Mouse (Mus musculus) limb, embryonic 14.5 days (tissue): ENCODE measurements around the gene Bpifa1. TPM values are rescaled to one million over a fixed set of nuclear protein-coding genes. Genes with fewer than 3 reads are reported as not detected.

Experiments used
- ATAC-seq: fragments of 200-750 bp; cut with Nextera tagmentation; 2 replicates; pipeline ENCODE4 v1.8.0; 2017; ENCODE audit warnings: low read depth, moderate number of reproducible peaks, moderate TSS enrichment; ENCODE audit not compliant: low FRiP score
- DNase-seq: peaks from one replicate; pipeline ENCODE4 v3.0.0-alpha.2; 2015; ENCODE audit warnings: low spot score
- H3K27ac ChIP-seq: fragments of 300-500 bp; sonication (generic); replicated peaks from 2 replicates; pipeline ENCODE4 v1.5.1; 2014; ENCODE audit warnings: low read depth, mild to moderate bottlenecking, low read length, moderate library complexity, mixed read lengths
- H3K27me3 ChIP-seq: fragments of 300-500 bp; sonication (generic); 2 replicates; pipeline ENCODE4 v1.6.1; 2014; ENCODE audit warnings: low read length, mixed read lengths; ENCODE audit not compliant: control insufficient read depth, insufficient read depth
- H3K36me3 ChIP-seq: fragments of 300-500 bp; sonication (generic); 2 replicates; pipeline ENCODE4 v1.6.1; 2014; ENCODE audit warnings: mild to moderate bottlenecking, low read length, moderate library complexity, mixed read lengths; ENCODE audit not compliant: control insufficient read depth, insufficient read depth
- H3K4me1 ChIP-seq: fragments of 300-500 bp; sonication (generic); 2 replicates; pipeline ENCODE4 v1.6.1; 2014; ENCODE audit warnings: antibody characterized with exemption, low read length, mixed read lengths; ENCODE audit not compliant: control insufficient read depth, insufficient read depth
- H3K4me2 ChIP-seq: fragments of 300-500 bp; sonication (generic); replicated peaks from 2 replicates; pipeline ENCODE4 v1.6.1; 2014; ENCODE audit warnings: low read depth, mild to moderate bottlenecking, low read length, moderate library complexity; ENCODE audit not compliant: severe bottlenecking
- H3K4me3 ChIP-seq: fragments of 300-500 bp; sonication (generic); replicated peaks from 2 replicates; pipeline ENCODE4 v1.5.1; 2014; ENCODE audit warnings: low read length
- H3K9ac ChIP-seq: fragments of 300-500 bp; sonication (generic); 2 replicates; pipeline ENCODE4 v1.6.1; 2014; ENCODE audit warnings: mild to moderate bottlenecking, low read depth, low read length, moderate library complexity; ENCODE audit not compliant: severe bottlenecking
- H3K9me3 ChIP-seq: fragments of 300-500 bp; sonication (generic); 2 replicates; pipeline ENCODE4 v1.6.1; 2016; ENCODE audit warnings: low read length; ENCODE audit not compliant: control insufficient read depth
- POLR2A ChIP-seq: fragments of 200-500 bp; IDR thresholded peaks from 2 replicates; pipeline ENCODE4 v1.8.0; 2012; ENCODE audit warnings: inconsistent platforms, mild to moderate bottlenecking, moderate library complexity, borderline replicate concordance; ENCODE audit not compliant: insufficient read depth, insufficient read length; ENCODE audit errors: extremely low read depth
- WGBS: fragments of 180-500 bp; shearing (Covaris S2); extraction: QIAGEN DNeasy Blood & Tissue Kit; methylation state at CpG from one replicate; pipeline ENCODE4 v1.1.7; 2014; 5-methylcytosine and 5-hydroxymethylcytosine counted together
- polyA plus RNA-seq, 2 experiments: library from polyadenylated mRNA; depleted of rRNA in 1 of 2; stranded (reverse) in 1 of 2; unstranded in 1 of 2; fragments of >200 nt; fragmentation: Nextera tagmentation in 1 of 2; extraction: Ambion mirVana in 1 of 2; gene quantifications; 2 replicates each; pipeline versions ENCODE4 v1.2.1 to v1.2.3; 2012 to 2014

Bpifa1 gene
- polyA plus RNA-seq, 2 experiments = 0.09 TPM; not detected in 1

DNA sequence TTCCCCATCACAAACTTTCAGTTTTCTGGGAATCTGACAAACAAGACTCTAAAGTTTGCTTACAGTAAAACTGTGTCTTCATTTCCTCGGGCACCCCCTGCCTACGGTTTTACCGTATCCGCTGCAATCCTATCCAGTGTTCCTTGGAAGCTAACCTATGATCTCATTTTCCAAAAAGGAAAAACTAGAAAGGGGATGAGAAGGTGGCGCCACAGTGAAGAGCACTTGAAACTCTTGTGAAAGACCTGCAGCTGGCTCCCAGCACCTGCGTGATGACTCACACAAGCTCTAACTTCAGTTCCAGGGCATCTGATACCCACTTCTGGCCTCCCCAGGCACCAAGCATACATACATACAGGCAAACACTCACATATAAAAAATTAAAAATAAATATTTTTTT lies 42.6 kb downstream of the Bpifa1 start:
- Histone ChIP-seq H3K4me3 (no peak overlapping the region), H3K4me2 (no peak overlapping the region), H3K9ac (no peak overlapping the region), H3K9me3 (no peaks in the 10 kb centered on the region), H3K27ac (no peak overlapping the region), H3K36me3 (no peaks in the 10 kb centered on the region), H3K27me3 (no peaks in the 10 kb centered on the region), H3K4me1 (no peaks in the 10 kb centered on the region)
- ATAC-seq (no peak), DNase-seq (no peak)
- no peak for TF ChIP-seq POLR2A
- 81% methylated on average over 6 of the region's 6 CpGs for WGBS

DNA sequence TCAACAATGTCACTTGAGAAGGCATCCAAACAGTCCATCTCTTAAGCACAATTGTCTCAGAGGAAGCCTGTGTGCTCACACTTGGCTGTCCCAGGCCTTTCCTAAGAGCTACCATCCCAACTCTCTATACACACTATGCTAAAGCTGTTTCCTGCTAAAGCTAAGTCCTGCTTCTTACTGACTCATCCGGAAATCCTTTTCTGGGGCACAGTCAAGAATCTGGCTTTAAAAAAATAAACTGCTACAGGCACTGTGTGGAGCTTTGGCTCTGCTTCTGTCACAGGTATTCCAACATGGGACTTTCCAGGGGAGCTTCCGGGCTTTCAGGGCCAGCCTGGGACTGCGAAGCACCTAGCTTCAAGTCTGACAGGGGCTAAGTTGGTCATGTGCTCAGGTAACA lies 43.1 kb downstream of the Bpifa1 start:
- WGBS = 84% methylated on average over 3 of the region's 3 CpGs
- Histone ChIP-seq H3K27ac (no peak overlapping the region), H3K4me1 (no peaks in the 10 kb centered on the region), H3K9me3 (no peaks in the 10 kb centered on the region), H3K4me2 (no peak overlapping the region), H3K4me3 (no peak overlapping the region), H3K36me3 (no peaks in the 10 kb centered on the region), H3K9ac (no peak overlapping the region), H3K27me3 (no peaks in the 10 kb centered on the region)
- no peak for TF ChIP-seq POLR2A
- ATAC-seq = no peak
- DNase-seq = no peak

DNA sequence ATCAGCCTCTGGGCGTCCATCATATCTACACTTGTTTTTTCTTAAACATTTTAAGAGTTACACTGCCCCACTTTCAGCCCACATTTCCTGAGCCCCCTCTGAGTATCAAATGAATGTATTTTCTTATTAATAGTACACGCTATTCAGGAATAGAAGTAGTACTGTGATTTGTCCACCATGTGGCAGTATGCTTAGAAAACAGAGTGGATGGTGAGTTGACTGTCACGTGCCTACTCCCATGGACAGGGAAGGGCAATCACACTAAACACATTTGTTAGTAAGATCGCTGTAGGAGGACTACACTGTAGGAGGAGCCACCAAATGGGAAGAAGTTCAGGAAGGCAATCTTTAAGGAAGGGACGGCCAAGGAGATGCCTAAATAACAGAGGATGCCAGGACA lies 44.8 kb downstream of the Bpifa1 start:
- Histone ChIP-seq H3K4me1 (no peaks in the 10 kb centered on the region), H3K9me3 (no peaks in the 10 kb centered on the region), H3K4me2 (no peak overlapping the region), H3K4me3 (no peak overlapping the region), H3K27ac (no peak overlapping the region), H3K9ac (no peak overlapping the region), H3K36me3 (no peaks in the 10 kb centered on the region), H3K27me3 (no peaks in the 10 kb centered on the region)
- ATAC-seq (no peak), DNase-seq (no peak)
- no peak for TF ChIP-seq POLR2A
- 41% methylated on average over 5 of the region's 5 CpGs for WGBS

DNA sequence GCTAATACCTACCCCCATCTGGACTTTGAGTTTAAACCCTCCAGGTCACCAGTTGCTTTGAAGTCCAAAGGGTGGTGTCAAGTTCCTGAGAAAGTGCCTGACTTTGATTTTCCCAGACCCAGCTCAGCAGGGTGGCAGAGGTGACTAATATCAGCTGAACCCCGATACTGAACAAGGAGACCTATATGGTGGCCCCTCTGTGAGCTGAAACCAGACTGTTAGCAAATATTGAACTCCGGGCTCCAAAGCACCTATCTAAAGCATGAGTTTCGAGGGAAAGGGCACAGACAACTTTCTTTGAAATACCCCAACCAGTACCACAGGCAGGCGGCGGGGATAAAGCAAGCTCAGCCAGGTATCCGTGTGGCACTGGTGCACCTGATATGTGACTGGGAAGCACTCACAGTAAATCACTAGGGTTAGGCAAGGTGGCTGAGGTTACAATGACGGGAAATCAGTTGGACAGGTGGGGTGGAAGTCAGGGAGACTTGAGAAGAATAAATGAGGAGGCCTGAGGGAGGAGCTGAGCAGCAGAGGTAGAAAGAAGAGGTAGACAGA lies 47.3 kb downstream of the Bpifa1 start:
- Histone ChIP-seq H3K9ac (no peak overlapping the region), H3K9me3 (no peaks in the 10 kb centered on the region), H3K27me3 (no peaks in the 10 kb centered on the region), H3K4me2 (no peak overlapping the region), H3K4me3 (no peak overlapping the region), H3K36me3 (no peaks in the 10 kb centered on the region), H3K4me1 (no peaks in the 10 kb centered on the region), H3K27ac (no peak overlapping the region)
- DNase-seq (no peak), ATAC-seq (no peak)
- 65% methylated on average over 7 of the region's 7 CpGs for WGBS
- TF ChIP-seq POLR2A = no peak

DNA sequence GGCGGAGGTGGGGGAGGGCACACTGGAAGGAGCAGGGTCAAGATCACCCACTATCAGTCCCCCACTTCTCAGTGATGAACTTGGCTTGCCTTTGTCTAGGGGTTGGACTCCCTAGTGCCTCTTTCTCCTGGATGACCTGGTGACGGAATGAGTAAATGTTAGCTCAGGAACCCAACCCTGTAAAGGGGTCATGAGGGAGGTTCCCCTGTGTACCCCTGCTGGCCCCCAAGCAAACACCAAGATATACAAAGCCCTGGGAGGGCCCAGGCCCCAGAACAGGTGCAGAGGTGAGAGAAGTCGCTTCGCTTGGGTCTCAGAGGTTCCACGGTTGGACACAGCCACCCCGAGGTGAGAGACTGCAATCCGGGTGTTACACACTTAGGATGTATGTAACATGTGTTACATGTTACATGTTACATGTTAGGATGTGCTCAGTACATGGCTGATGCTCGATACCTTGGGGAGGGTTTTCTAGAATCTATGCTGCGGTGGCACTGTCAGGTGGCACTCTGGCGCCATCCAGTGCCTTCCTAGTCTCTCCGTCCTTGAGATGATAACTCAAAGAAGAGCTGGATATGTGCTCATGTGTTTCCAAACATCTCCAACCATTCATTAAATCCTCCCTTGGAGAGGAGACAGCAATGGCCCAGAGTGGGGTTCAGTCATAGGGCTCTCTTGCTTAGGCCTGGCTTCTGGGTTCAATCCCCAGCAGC lies 48.0 kb downstream of the Bpifa1 start, which contains the start of gene Bpifb1:
TSS of gene Bpifb1 (plus strand) at position 273 of the 713 bp plus-strand sequence.
- Histone ChIP-seq H3K27ac (no peak within 1 kb of the TSS), H3K27me3 (no peaks in the 10 kb centered on the region), H3K9me3 (no peaks in the 10 kb centered on the region), H3K9ac (no peak within 1 kb of the TSS), H3K36me3 (no peaks in the 10 kb centered on the region), H3K4me1 (no peaks in the 10 kb centered on the region), H3K4me3 (no peak within 1 kb of the TSS), H3K4me2 (no peak within 1 kb of the TSS)
- no peak for DNase-seq
- 87% methylated on average over 11 of the region's 11 CpGs for WGBS
- TF ChIP-seq POLR2A = no peak
- ATAC-seq = no peak

DNA sequence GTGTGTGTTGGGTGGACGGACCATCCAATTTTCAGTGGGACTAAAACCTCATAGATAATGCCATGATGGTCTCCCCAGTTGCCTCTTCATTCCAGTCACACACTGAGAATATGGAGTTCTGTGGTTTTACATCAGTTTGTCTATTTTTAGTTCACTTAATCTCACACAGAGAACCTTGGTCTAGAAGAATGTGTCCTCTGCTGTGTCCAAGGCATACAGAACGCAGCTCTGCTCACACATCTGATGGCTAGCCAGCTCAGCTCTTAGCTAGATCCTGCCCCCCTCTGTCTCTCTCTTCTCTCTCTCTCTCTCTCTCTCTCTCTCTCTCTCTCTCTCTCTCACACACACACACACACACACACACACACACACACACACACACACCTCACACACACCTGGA lies 49.5 kb downstream of the Bpifa1 start:
- Histone ChIP-seq H3K27me3 (no peaks in the 10 kb centered on the region), H3K4me1 (no peaks in the 10 kb centered on the region), H3K36me3 (no peaks in the 10 kb centered on the region), H3K4me3 (no peak overlapping the region), H3K4me2 (no peak overlapping the region), H3K9me3 (no peaks in the 10 kb centered on the region), H3K27ac (no peak overlapping the region), H3K9ac (no peak overlapping the region)
- 78% methylated on average over 2 of the region's 2 CpGs for WGBS
- no peak for TF ChIP-seq POLR2A
- DNase-seq (no peak), ATAC-seq (no peak)
